Mouse (Mus musculus): Measurements from ENCODE around the gene Ddx39. TPM values are rescaled to one million over a fixed set of nuclear protein-coding genes. Genes with fewer than 3 reads are reported as not detected.
A peak's percentile ranks its signal among the peaks of the same experiment; 100 is the strongest.

Gene Ddx39
- polyA plus RNA-seq, 1 experiment from 2014 or later, result 224 TPM

- Histone ChIP-seq H3K9ac (ENCODE audit: low read depth, low read length) (no peak overlapping the region), H3K9me3 (ENCODE audit: control insufficient read depth, low read length) (no peaks in the 10 kb centered on the region), H3K36me3 (ENCODE audit: control insufficient read depth, insufficient read depth, low read length) (peaks cover 10% of the 10 kb centered on the region), H3K27ac (ENCODE audit: low read length) (no peak overlapping the region), H3K4me1 (ENCODE audit: control insufficient read depth, insufficient read depth, low read length) (no peaks in the 10 kb centered on the region), H3K4me3 (ENCODE audit: low read length) (no peak overlapping the region), H3K27me3 (replicated peaks; ENCODE audit: control insufficient read depth, insufficient read depth, low read length) (no peaks in the 10 kb centered on the region), H3K4me2 (ENCODE audit: low read depth, low read length) (no peak overlapping the region)
- ATAC-seq, result no peak
- 70% methylated on average over 11 of the region's 11 CpGs for WGBS
Measured at GRCm38 (mm10) chr8:83729009-83729807, 14.2 kb downstream of the Ddx39 start.

- Histone ChIP-seq H3K4me2 (ENCODE audit: low read depth, low read length) (no peak overlapping the region), H3K4me3 (ENCODE audit: low read length) (no peak overlapping the region), H3K9ac (ENCODE audit: low read depth, low read length) (no peak overlapping the region), H3K36me3 (ENCODE audit: control insufficient read depth, insufficient read depth, low read length) (no peaks in the 10 kb centered on the region; the same call in 1 of the 2 replicates), H3K9me3 (ENCODE audit: control insufficient read depth, low read length) (no peaks in the 10 kb centered on the region), H3K4me1 (ENCODE audit: control insufficient read depth, insufficient read depth, low read length) (no peaks in the 10 kb centered on the region), H3K27me3 (replicated peaks; ENCODE audit: control insufficient read depth, insufficient read depth, low read length) (no peaks in the 10 kb centered on the region), H3K27ac (ENCODE audit: low read length) (no peak overlapping the region)
- WGBS, result 83% methylated on average over 5 of the region's 5 CpGs
- ATAC-seq, result no peak
Measured at GRCm38 (mm10) chr8:83731906-83732305, 16.9 kb downstream of the Ddx39 start.

- WGBS, result 77% methylated on average over 6 of the region's 6 CpGs
Measured at GRCm38 (mm10) chr8:83732919-83733318, 17.9 kb downstream of the Ddx39 start.

GRCm38 (mm10) chr8:83736681-83737080 is 21.7 kb downstream of the Ddx39 start:
- H3K27ac ChIP-seq (ENCODE audit: low read length), result no peak overlapping the region
- no peak for ATAC-seq
- H3K27me3 ChIP-seq (replicated peaks; ENCODE audit: control insufficient read depth, insufficient read depth, low read length), result peaks cover 4% of the 10 kb centered on the region; the same call in 1 of the 2 replicates
- 85% methylated on average over 4 of the region's 4 CpGs for WGBS
- peaks cover 39% of the 10 kb centered on the region for H3K4me1 ChIP-seq (ENCODE audit: control insufficient read depth, insufficient read depth, low read length)
- H3K4me3 ChIP-seq (ENCODE audit: low read length), result no peak overlapping the region
- no peaks in the 10 kb centered on the region for H3K9me3 ChIP-seq (ENCODE audit: control insufficient read depth, low read length)
- no peak overlapping the region for H3K4me2 ChIP-seq (ENCODE audit: low read depth, low read length)
- no peaks in the 10 kb centered on the region for H3K36me3 ChIP-seq (ENCODE audit: control insufficient read depth, insufficient read depth, low read length)
- H3K9ac ChIP-seq (ENCODE audit: low read depth, low read length), result no peak overlapping the region

More at GRCm38 (mm10) chr8:83732919-83733318, 17.9 kb downstream of the Ddx39 start:
- Histone ChIP-seq H3K4me3 (ENCODE audit: low read length) (no peak overlapping the region), H3K9ac (ENCODE audit: low read depth, low read length) (no peak overlapping the region), H3K27me3 (replicated peaks; ENCODE audit: control insufficient read depth, insufficient read depth, low read length) (no peaks in the 10 kb centered on the region), H3K36me3 (ENCODE audit: control insufficient read depth, insufficient read depth, low read length) (no peaks in the 10 kb centered on the region), H3K9me3 (ENCODE audit: control insufficient read depth, low read length) (no peaks in the 10 kb centered on the region), H3K4me1 (ENCODE audit: control insufficient read depth, insufficient read depth, low read length) (peaks cover 10% of the 10 kb centered on the region), H3K4me2 (ENCODE audit: low read depth, low read length) (no peak overlapping the region), H3K27ac (ENCODE audit: low read length) (no peak overlapping the region)
- ATAC-seq, result no peak

DNA sequence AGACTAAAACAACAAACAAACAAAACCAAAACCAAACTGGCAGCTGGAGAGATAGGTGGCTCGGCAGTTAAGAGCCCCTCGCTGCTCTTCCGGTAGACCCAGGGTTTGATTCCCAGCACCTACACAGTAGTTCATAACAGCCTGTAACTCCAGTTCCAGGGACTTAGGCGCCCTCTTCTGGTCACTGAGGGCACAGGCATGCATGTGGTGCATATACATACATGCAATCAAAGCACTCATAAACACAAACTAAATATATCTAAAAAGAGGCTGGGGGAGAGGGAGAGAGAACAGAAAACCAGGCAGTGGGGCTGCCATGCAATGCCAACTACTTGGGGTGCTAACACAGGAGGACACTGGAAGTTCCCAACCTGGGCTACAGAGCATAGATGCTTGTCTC is 22.4 kb downstream of the Ddx39 start:
- Histone ChIP-seq H3K36me3 (ENCODE audit: control insufficient read depth, insufficient read depth, low read length) (no peaks in the 10 kb centered on the region), H3K4me1 (ENCODE audit: control insufficient read depth, insufficient read depth, low read length) (peaks cover 45% of the 10 kb centered on the region), H3K9me3 (ENCODE audit: control insufficient read depth, low read length) (no peaks in the 10 kb centered on the region), H3K27ac (ENCODE audit: low read length) (peak overlapping the region; percentile 83), H3K9ac (ENCODE audit: low read depth, low read length) (peak overlapping the region; percentile 28; the same call in 1 of the 2 replicates), H3K4me3 (ENCODE audit: low read length) (0 out of 2 replicates have a peak overlapping the region, but pooled peaks have one; percentile 1), H3K4me2 (ENCODE audit: low read depth, low read length) (peak overlapping the region; percentile 87; the same call in 1 of the 2 replicates), H3K27me3 (replicated peaks; ENCODE audit: control insufficient read depth, insufficient read depth, low read length) (peaks cover 4% of the 10 kb centered on the region; the same call in 1 of the 2 replicates)
- WGBS, result 84% methylated on average over 4 of the region's 4 CpGs
- ATAC-seq, result no peak

DNA sequence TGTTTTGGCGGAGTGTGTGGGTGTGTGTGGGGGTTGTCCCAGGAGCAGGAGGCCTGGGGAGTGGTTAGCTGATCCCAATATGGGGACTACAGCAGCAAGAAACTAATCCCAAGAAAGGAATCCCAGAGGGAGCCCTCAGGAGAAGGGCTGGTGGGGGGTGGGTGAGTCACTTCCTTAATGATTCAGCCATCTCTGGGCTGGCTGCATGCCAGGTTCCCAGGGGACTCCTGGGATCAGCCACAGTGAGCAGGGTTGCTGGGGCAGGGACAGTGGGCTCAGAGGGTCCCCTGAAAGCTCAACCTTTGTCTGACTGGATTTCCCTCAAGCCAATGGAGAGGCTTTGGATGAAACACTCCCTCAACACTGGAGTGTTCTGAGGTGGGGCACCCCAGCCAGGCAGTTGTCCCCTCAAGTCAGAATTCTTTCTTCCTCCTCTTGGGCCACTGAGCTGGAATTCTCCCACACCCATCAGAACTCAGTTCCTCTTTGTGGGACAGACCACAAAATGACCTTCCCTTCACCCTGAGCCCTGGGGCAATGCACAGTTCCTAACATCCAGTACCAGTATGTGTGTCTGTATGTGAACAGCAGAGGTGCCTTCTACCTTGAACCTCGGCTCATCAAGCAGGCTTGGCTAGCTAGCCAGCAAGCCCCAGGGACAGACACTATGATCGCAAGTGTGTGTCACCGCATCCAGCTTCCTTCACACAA is 23.0 kb downstream of the Ddx39 start:
- H3K9ac ChIP-seq (ENCODE audit: low read depth, low read length), result peak overlapping the region; percentile 28; the same call in 1 of the 2 replicates
- H3K36me3 ChIP-seq (ENCODE audit: control insufficient read depth, insufficient read depth, low read length), result no peaks in the 10 kb centered on the region
- peak overlapping the region; percentile 87 for H3K4me2 ChIP-seq (ENCODE audit: low read depth, low read length)
- peaks cover 4% of the 10 kb centered on the region; the same call in 1 of the 2 replicates for H3K27me3 ChIP-seq (replicated peaks; ENCODE audit: control insufficient read depth, insufficient read depth, low read length)
- peaks cover 45% of the 10 kb centered on the region for H3K4me1 ChIP-seq (ENCODE audit: control insufficient read depth, insufficient read depth, low read length)
- no peaks in the 10 kb centered on the region for H3K9me3 ChIP-seq (ENCODE audit: control insufficient read depth, low read length)
- peak overlapping the region; percentile 67; the same call in 1 of the 2 replicates for H3K4me3 ChIP-seq (ENCODE audit: low read length)
- peak overlapping the region; percentile 83 for H3K27ac ChIP-seq (ENCODE audit: low read length)
- WGBS, result 63% methylated on average over 4 of the region's 4 CpGs
- ATAC-seq, result peak; percentile 54

- peak overlapping the region; percentile 67 for H3K4me3 ChIP-seq (ENCODE audit: low read length)
Measured at GRCm38 (mm10) chr8:83738949-83739710, 24.2 kb downstream of the Ddx39 start.

GRCm38 (mm10) chr8:83739711-83740468 is 24.9 kb downstream of the Ddx39 start:
- peak; percentile 30; the same call in 1 of the 2 replicates for ATAC-seq
- H3K9me3 ChIP-seq (ENCODE audit: control insufficient read depth, low read length), result no peaks in the 10 kb centered on the region
- 36% methylated on average over 8 of the region's 8 CpGs for WGBS
- H3K27me3 ChIP-seq (replicated peaks; ENCODE audit: control insufficient read depth, insufficient read depth, low read length), result peaks cover 4% of the 10 kb centered on the region; the same call in 1 of the 2 replicates
- H3K4me2 ChIP-seq (ENCODE audit: low read depth, low read length), result peak overlapping the region; percentile 87
- H3K9ac ChIP-seq (ENCODE audit: low read depth, low read length), result peak overlapping the region; percentile 88; the same call in 1 of the 2 replicates
- H3K4me1 ChIP-seq (ENCODE audit: control insufficient read depth, insufficient read depth, low read length), result peaks cover 45% of the 10 kb centered on the region
- no peaks in the 10 kb centered on the region for H3K36me3 ChIP-seq (ENCODE audit: control insufficient read depth, insufficient read depth, low read length)
- peak overlapping the region; percentile 67 for H3K4me3 ChIP-seq (ENCODE audit: low read length)
- H3K27ac ChIP-seq (ENCODE audit: low read length), result peak overlapping the region; percentile 83

More at GRCm38 (mm10) chr8:83738949-83739710, 24.2 kb downstream of the Ddx39 start:
- peaks cover 4% of the 10 kb centered on the region; the same call in 1 of the 2 replicates for H3K27me3 ChIP-seq (replicated peaks; ENCODE audit: control insufficient read depth, insufficient read depth, low read length)
- H3K36me3 ChIP-seq (ENCODE audit: control insufficient read depth, insufficient read depth, low read length), result no peaks in the 10 kb centered on the region
- WGBS, result 60% methylated on average over 10 of the region's 10 CpGs
- H3K4me1 ChIP-seq (ENCODE audit: control insufficient read depth, insufficient read depth, low read length), result peaks cover 45% of the 10 kb centered on the region
- 0 out of 2 replicates have a peak overlapping the region, but pooled peaks have one; percentile 31 for H3K9ac ChIP-seq (ENCODE audit: low read depth, low read length)
- peak overlapping the region; percentile 87 for H3K4me2 ChIP-seq (ENCODE audit: low read depth, low read length)
- H3K27ac ChIP-seq (ENCODE audit: low read length), result peak overlapping the region; percentile 83
- peak; percentile 36 for ATAC-seq
- no peaks in the 10 kb centered on the region for H3K9me3 ChIP-seq (ENCODE audit: control insufficient read depth, low read length)

Data from intestine, embryonic 16.5 days (tissue).